Mouse (Mus musculus) midbrain, postnatal 0 days (tissue): ENCODE data around the gene Trappc3. TPM values are rescaled to one million over a fixed set of nuclear protein-coding genes. Genes with fewer than 3 reads are reported as not detected.
A peak's percentile ranks its signal among the peaks of the same experiment; 100 is the strongest.

Experiments
- ATAC-seq: fragments of 200-750 bp; cut with Nextera tagmentation; 2 replicates; pipeline ENCODE4 v1.8.0; 2017; ENCODE audit warnings: moderate number of reproducible peaks, mild to moderate bottlenecking, moderate TSS enrichment, moderate library complexity; ENCODE audit not compliant: low FRiP score
- DNase-seq: peaks from one replicate; pipeline ENCODE4 v3.0.0-alpha.2; 2015; ENCODE audit warnings: low spot score
- H3K27ac ChIP-seq: fragments of 300-500 bp; sonication (generic); 2 replicates; pipeline ENCODE4 v1.5.1; 2014; ENCODE audit warnings: low read depth, mild to moderate bottlenecking, low read length, mixed read lengths
- H3K27me3 ChIP-seq: fragments of 300-500 bp; sonication (generic); 2 replicates; pipeline ENCODE4 v1.6.1; 2014; ENCODE audit warnings: low read length, control low read depth, mixed read lengths; ENCODE audit not compliant: insufficient read depth
- H3K36me3 ChIP-seq: fragments of 300-500 bp; sonication (generic); 2 replicates; pipeline ENCODE4 v1.6.1; 2014; ENCODE audit warnings: low read length, control low read depth, mixed read lengths; ENCODE audit not compliant: insufficient read depth
- H3K4me1 ChIP-seq: fragments of 300-500 bp; sonication (generic); 2 replicates; pipeline ENCODE4 v1.6.1; 2014; ENCODE audit warnings: mild to moderate bottlenecking, control low read depth, antibody characterized with exemption, low read length, mixed read lengths; ENCODE audit not compliant: insufficient read depth
- H3K4me2 ChIP-seq: fragments of 300-500 bp; sonication (generic); 2 replicates; pipeline ENCODE4 v1.6.1; 2014; ENCODE audit warnings: low read depth, mild to moderate bottlenecking, low read length, mixed read lengths; ENCODE audit not compliant: poor library complexity, severe bottlenecking
- H3K4me3 ChIP-seq: fragments of 300-500 bp; sonication (generic); 2 replicates; pipeline ENCODE4 v1.5.1; 2014; ENCODE audit warnings: low read depth, mild to moderate bottlenecking, low read length, moderate library complexity
- H3K9ac ChIP-seq: fragments of 300-500 bp; sonication (generic); replicated peaks from 2 replicates; pipeline ENCODE4 v1.6.1; 2014; ENCODE audit warnings: mild to moderate bottlenecking, low read length, moderate library complexity, mixed read lengths; ENCODE audit not compliant: poor library complexity, severe bottlenecking
- H3K9me3 ChIP-seq: fragments of 300-500 bp; sonication (generic); 2 replicates; pipeline ENCODE4 v1.6.1; 2016; ENCODE audit warnings: low read length, control low read depth
- CTCF ChIP-seq: IDR thresholded peaks from 2 replicates; pipeline ENCODE4 v1.5.1; 2016; ENCODE audit warnings: antibody characterized with exemption, mild to moderate bottlenecking
- WGBS: fragments of 180-500 bp; shearing (Covaris S2); extraction: QIAGEN DNeasy Blood & Tissue Kit; methylation state at CpG from one replicate; pipeline ENCODE4 v1.1.7; 2014; 5-methylcytosine and 5-hydroxymethylcytosine counted together
- polyA plus RNA-seq: library from polyadenylated mRNA; unstranded; fragments of >200 nt; fragmentation: Nextera tagmentation; extraction: Ambion mirVana; gene quantifications from 2 replicates; pipeline ENCODE4 v1.2.1, GENCODE M21; 2015
- total RNA-seq: library from RNA; depleted of rRNA; stranded (reverse); fragments of >200 nt; gene quantifications from 2 replicates; pipeline ENCODE4 v1.2.3, GENCODE M21; 2014

Gene Trappc3
- total and polyA plus RNA-seq, 2 experiments from 2014 or later: 121 to 186 TPM

- no peak for TF ChIP-seq CTCF
- no peak for ATAC-seq
These were observed 25.5 kb upstream of the Trappc3 start for GRCm38 (mm10) chr4:126236467-126237280.

GRCm38 (mm10) chr4:126237721-126238242, 24.3 kb upstream of the Trappc3 start:
- H3K4me2 ChIP-seq: no peak overlapping the region
- no peaks in the 10 kb centered on the region for H3K9me3 ChIP-seq
- H3K27ac ChIP-seq: no peak overlapping the region
- ATAC-seq (no peak), DNase-seq (no peak)
- no peak overlapping the region for H3K4me3 ChIP-seq
- 0 out of 2 replicates have a peak, but pooled peaks have one; percentile 20 for TF ChIP-seq CTCF
- H3K27me3 ChIP-seq: no peaks in the 10 kb centered on the region
- no peak overlapping the region for H3K9ac ChIP-seq
- H3K4me1 ChIP-seq: 0 out of 2 replicates have a peak, but pooled peaks cover 5% of the 10 kb centered on the region
- 52% methylated on average over 5 of the region's 5 CpGs for WGBS
- H3K36me3 ChIP-seq: peaks cover 81% of the 10 kb centered on the region

More at GRCm38 (mm10) chr4:126236467-126237280, 25.5 kb upstream of the Trappc3 start:
- Histone ChIP-seq H3K4me3 (no peak overlapping the region), H3K9me3 (no peaks in the 10 kb centered on the region), H3K9ac (no peak overlapping the region), H3K27me3 (no peaks in the 10 kb centered on the region), H3K4me2 (no peak overlapping the region), H3K4me1 (0 out of 2 replicates have a peak, but pooled peaks cover 5% of the 10 kb centered on the region), H3K36me3 (peaks cover 86% of the 10 kb centered on the region), H3K27ac (no peak overlapping the region)
- WGBS: 60% methylated on average over 61 of the region's 63 CpGs
- DNase-seq: no peak

GRCm38 (mm10) chr4:126239862-126240475, 22.2 kb upstream of the Trappc3 start:
- H3K27ac ChIP-seq: no peak overlapping the region
- H3K4me2 ChIP-seq: no peak overlapping the region
- no peaks in the 10 kb centered on the region for H3K9me3 ChIP-seq
- ATAC-seq: no peak
- no peaks in the 10 kb centered on the region for H3K27me3 ChIP-seq
- 0 out of 2 replicates have a peak, but pooled peaks cover 5% of the 10 kb centered on the region for H3K4me1 ChIP-seq
- H3K9ac ChIP-seq: no peak overlapping the region
- no peak overlapping the region for H3K4me3 ChIP-seq
- WGBS: 91% methylated on average over 13 of the region's 13 CpGs
- DNase-seq: no peak
- H3K36me3 ChIP-seq: peaks cover 59% of the 10 kb centered on the region
- no peak for TF ChIP-seq CTCF

- no peak overlapping the region for H3K27ac ChIP-seq
These were observed 20.2 kb upstream of the Trappc3 start for GRCm38 (mm10) chr4:126241956-126242355.

GRCm38 (mm10) chr4:126242510-126242909, 19.6 kb upstream of the Trappc3 start:
- no peaks in the 10 kb centered on the region for H3K27me3 ChIP-seq
- 90% methylated on average over 6 of the region's 6 CpGs for WGBS

More at GRCm38 (mm10) chr4:126241956-126242355, 20.2 kb upstream of the Trappc3 start:
- 0 out of 2 replicates have a peak overlapping the region, but pooled peaks have one; percentile 13 for H3K9ac ChIP-seq
- 0 out of 2 replicates have a peak, but pooled peaks cover 5% of the 10 kb centered on the region for H3K4me1 ChIP-seq
- TF ChIP-seq CTCF: no peak
- DNase-seq (no peak), ATAC-seq (no peak)
- H3K4me2 ChIP-seq: no peak overlapping the region
- no peak overlapping the region for H3K4me3 ChIP-seq
- WGBS: 52% methylated on average over 9 of the region's 9 CpGs
- H3K27me3 ChIP-seq: no peaks in the 10 kb centered on the region
- no peaks in the 10 kb centered on the region for H3K9me3 ChIP-seq
- H3K36me3 ChIP-seq: peaks cover 46% of the 10 kb centered on the region

More at GRCm38 (mm10) chr4:126242510-126242909, 19.6 kb upstream of the Trappc3 start:
- peaks cover 41% of the 10 kb centered on the region for H3K36me3 ChIP-seq
- H3K4me2 ChIP-seq: no peak overlapping the region
- H3K4me1 ChIP-seq: 0 out of 2 replicates have a peak, but pooled peaks cover 4% of the 10 kb centered on the region
- DNase-seq (no peak), ATAC-seq (no peak)
- no peaks in the 10 kb centered on the region for H3K9me3 ChIP-seq
- no peak overlapping the region for H3K4me3 ChIP-seq
- TF ChIP-seq CTCF: no peak
- H3K9ac ChIP-seq: no peak overlapping the region
- no peak overlapping the region for H3K27ac ChIP-seq
